Mouse (Mus musculus) MEL (cell line): ENCODE measurements around the gene Rnf34.

ENCODE experiments used
- GABPA ChIP-seq: IDR thresholded peaks from 2 replicates; pipeline ENCODE4 v1.6.1; 2012; ENCODE audit warnings: low read depth, mild to moderate bottlenecking, inconsistent platforms, low read length, improper control_type of control experiment, moderate library complexity
- RCOR1 ChIP-seq: IDR thresholded peaks from 2 replicates; pipeline ENCODE4 v1.6.1; 2012; ENCODE audit warnings: low read depth, mild to moderate bottlenecking, inconsistent platforms, low read length, improper control_type of control experiment
- USF1 ChIP-seq: IDR thresholded peaks from 2 replicates; pipeline ENCODE4 v1.6.1; 2014; ENCODE audit warnings: low read depth, mild to moderate bottlenecking, inconsistent platforms, low read length, improper control_type of control experiment, moderate library complexity

DNA sequence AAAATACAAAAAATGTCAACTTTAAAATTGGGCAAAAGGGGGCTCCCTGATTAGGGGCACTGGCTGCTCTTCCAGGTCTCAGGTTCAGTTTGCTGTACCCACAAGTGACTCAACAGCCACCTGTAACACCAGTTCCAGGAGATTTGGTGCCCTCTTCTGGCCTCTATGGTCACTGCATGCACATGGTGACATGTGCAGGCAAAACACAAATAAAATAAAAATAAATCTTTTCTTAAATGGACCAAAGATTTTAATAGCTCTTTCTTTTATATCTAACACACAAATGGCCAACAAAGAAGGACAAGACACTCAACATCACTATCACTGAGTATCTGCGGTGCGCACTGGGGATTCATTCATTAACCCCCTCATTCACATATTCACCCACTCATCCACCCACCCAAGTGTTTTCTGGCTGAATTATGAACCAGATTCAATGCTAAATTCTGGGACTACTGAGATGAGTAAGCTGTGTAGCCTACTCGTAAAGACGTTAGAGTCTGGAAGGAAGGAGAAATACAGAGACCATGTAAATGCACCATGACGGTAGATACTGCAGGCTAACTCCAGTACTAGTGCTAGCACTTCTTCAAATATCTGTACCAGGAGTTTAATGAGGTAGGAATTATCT, 44.3 kb downstream of the Rnf34 start:
- TF ChIP-seq USF1 = no peak
- TF ChIP-seq RCOR1 = no peak
- TF ChIP-seq GABPA = no peak
